Mouse (Mus musculus): ENCODE measurements at regions not wholly inside any gene's neighbourhood (a gene's known extent, or its start where the extent isn't known, plus 50 kb on each side); places are given as distances from the start of the nearest gene placed in this dataset.
"Not testable (repeated sequence)": the region's sequence is repeated elsewhere in the genome, so short reads cannot be mapped to it uniquely, and the experiment has no call there.

DNA sequence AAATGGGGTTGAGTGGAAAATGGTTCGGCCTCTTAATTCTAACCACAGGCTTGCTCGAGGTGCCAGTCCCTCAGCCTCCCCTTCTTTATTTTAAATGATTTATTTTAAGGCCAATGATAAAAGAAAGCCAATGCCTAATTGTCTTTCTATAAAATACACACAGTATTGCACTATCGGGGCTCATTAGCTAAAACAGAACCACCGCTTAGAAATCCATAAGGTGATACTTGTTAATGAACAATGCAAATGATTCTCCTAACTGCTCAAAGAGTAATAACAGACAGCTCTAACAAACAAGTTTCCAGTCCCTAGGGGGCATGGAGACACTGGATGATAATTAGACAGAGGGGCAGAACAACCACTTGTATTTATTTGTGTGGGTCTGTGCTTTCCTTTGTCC is 58.8 kb downstream of the Emx2 start:
- DNase-seq (ENCODE audit: low read depth, low spot score), result no peak

DNA sequence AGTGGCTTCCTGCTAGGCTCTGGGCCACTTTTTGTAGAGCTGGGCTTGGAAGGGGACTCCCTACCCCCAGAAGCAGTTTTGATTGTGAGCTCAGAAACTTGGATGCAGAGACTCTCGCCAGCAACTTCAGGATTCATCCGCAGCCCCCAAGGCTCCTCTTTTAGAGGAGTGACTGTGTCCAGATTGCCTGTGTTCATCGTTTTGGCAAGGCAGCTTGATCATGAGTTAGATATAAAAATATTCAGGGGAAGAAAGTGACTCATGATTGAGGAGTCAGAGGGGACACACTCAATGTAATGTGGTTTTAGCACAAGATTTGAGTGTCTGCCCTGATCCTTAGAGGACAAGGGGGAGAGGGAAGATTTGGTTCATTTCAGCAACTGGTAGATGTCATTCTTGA is 61.0 kb downstream of the Emx2 start:
- no peak for DNase-seq (ENCODE audit: low read depth, low spot score)

DNA sequence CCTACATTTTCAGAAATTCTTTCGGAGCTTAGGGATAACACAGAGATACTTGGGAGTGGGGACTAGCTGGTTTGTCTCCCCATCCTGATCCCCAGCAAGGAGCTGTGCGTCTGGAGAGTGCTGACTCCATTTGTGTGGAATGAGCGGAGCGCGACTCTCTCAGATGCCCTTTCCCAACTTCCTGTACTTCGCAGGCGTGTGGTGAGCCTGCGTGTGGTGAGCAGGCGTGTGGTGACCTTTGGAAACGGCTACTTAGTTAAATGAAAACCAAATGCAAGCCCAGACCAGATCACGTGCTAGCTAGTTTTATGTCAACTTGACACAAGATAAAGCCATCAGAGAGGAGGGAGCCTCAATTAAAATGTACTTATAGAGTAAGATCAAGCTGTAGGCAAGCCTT is 64.0 kb downstream of the Emx2 start:
- DNase-seq (ENCODE audit: low read depth, low spot score), result no peak

DNA sequence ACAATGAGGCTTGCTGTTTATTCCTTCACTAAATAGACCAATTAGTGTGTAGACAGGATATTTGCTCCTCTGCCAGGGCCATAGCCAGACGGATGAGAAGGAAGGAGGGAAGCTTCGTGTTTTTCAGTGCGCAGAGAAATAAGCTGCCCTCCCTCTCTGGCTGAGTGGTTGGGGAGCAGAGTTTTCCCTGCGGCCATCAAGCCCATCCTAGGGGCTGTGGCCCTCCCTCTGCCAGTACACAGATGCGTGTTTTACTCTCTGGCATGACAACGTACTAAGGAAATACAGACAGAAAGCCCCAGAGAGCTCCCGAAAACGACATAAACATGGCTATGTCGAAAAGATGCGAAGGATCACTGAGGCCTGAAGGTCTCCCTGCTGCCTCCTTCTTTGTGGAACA is 65.2 kb downstream of the Emx2 start:
- DNase-seq (ENCODE audit: low read depth, low spot score), result no peak

DNA sequence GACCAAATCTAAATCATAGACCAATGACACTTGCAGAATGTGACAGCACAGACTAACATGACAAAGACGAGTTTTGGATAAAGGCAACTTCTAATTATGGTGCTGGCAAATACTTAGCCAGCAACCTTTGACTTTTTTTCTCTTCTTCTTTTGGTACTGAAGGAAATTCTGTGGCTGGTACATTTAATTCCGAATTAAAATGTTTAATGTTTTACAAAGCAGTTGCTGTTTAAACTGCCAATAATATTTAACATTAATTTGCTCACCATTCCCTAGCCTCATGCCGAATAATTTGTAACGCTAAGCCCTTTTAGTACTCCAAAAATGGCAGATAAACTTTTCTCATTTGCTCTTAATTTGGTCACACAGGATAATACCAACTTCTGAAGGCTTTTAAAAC is 105.9 kb downstream of the Emx2 start:
- no peak for DNase-seq (ENCODE audit: low read depth, low spot score)

DNA sequence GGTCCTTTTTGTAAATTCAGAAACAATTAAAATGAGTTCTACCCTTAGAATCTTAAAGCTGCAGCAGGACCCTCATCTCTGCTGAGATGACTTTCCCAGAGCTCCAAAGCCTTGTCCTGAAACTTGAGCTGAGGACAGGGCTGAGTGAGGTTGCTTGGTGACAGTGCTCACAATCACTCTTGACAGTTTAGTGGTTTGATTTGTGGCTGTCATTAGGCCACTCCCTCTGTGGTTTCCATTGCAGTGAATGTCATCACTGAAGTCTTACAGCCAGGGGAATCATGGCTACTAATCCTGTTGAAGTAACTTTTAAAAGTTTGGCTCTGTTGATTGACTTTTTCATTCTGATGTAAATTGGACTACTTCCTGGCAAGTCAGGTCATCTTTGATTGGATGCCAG is 110.7 kb downstream of the Emx2 start:
- DNase-seq (ENCODE audit: low read depth, low spot score), result no peak

DNA sequence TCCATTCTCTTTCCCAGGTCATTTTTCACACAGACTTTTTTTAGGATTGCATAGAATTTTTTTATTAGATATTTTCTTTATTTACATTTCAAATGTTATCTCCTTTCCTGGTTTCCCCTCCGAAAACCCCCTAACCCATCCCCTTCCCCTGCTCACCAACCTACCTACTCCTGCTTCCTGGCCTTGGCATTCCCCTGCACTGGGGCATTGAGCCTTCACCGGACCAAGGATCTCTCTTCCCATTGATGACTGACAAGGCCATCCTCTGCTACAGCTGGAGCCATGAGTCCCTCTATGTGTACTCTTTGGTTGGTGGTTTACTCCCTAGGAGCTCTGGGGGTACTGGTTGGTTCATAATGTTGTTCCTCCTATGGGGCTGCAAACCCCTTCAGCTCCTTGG is 111.4 kb downstream of the Emx2 start:
- DNase-seq (ENCODE audit: low read depth, low spot score), result not testable (repeated sequence)

DNA sequence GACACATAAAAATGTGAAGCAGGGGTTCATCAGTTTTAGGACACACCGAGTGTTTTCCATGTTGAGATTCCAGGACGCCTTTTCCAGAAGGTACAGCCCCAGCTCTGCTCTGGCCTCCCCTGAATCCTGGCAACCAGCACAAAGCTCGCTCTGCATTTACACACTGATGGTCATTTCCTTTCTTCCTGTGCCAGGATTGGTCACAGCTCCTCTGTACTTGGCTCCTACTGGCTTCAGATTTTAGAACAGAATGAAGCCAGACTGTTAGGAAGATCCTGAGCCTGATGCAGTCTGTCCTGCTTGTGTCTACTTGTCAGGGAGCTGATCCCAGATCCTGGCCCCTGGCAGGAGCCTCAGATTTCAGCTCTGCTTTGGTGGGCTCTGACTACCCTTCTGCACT is 116.2 kb downstream of the Emx2 start:
- DNase-seq (ENCODE audit: low read depth, low spot score), result no peak

DNA sequence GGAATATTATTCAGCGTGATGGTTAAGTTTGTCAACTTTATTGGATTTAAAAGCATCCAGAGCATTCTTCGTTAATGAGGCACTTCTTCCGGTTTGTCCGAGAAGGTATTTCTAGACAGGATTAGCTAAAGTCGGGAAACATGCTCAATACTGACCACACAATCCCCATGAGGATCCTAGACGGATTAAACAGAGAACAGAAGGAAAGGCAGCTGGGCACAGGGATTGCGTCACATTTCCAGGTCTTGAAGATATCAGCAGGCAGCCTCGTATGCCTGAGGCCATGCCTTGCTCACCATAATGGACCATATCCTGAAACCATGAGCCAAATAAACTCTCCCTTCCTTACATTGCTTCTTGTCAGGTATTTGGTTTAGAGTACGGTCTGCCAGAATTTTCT is 119.7 kb downstream of the Emx2 start:
- DNase-seq (ENCODE audit: low read depth, low spot score), result no peak

DNA sequence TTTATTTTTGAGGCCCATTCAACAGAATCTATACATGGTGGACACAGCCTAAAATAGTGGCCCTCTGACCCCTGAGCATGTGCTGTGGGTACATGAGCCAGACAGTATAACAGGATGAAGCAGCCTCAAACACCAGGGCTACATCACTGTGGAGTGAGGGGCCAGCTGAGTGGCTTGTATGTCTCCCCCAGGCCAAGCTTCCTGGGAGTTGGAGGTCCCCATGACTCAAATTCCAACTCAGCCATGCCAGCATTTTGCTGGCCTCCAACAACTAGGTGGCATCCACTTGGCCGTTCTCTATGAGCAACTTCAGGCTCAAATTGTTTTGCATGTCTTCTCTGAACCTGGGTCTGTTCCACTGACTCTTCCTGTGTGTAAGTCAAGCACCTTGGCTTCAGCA is 121.5 kb downstream of the Emx2 start:
- no peak for DNase-seq (ENCODE audit: low read depth, low spot score)

DNA sequence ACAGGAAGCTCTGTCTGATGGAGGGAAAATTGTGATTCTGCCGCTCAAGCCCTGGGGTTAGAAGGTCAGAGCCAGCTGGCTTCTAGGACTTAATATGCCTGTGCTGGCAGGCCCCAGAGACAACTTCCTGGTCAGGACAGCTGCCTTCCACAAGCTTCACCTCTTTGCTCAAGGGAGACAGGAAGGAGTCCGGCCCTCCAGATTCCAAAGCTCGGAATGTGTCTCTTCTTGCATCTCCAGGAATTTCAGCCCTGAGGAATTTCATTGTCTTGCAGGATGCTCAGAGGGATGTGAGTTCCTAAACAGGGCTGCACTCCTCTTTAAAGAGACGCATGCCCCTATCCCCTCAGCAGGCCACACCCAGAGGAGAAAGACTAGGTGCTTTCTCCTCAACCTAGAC is 127.7 kb downstream of the Emx2 start:
- DNase-seq (ENCODE audit: low read depth, low spot score), result no peak

DNA sequence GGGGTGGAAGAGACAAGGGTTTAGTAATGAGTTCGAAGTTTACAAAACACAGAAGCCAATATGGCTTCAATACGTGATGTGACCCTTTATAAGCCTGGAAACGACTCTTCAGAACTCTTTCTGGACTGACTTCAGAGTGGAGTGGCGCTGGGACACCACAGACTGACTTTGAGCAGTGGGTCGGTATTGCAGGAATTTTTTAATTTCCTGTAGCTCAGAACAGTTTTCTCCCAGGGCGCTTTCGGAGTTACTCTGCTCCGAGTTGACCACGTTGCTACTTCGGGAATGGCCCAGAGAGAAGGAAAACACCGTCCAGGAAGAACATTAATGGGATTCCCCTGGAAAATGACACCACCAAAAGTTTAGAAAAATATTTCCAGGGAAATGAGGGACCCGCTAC is 129.1 kb downstream of the Emx2 start:
- no peak for DNase-seq (ENCODE audit: low read depth, low spot score)

DNA sequence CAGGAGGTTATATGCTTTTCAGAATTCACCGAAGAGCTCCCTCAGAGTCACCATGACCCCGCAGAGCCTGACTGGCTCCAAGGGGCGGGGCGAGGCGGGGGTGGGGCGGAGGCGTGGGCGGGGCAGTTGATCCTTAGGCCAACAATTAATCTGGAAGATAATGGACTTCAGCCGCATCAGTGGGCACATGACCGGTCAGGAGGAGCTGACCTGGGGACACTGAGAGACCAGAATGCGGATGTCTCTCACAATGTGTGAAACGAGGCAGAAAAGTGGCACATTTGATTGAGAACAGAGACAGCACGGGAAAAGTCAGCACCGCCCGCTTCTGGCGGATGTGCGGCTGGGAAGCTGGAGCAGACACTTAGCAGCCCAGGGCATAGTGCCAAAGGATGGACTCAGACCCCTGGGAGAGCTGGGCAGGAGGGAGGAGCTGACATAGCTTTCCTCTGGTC is 129.9 kb downstream of the Emx2 start:
- DNase-seq (ENCODE audit: low read depth, low spot score), result no peak

DNA sequence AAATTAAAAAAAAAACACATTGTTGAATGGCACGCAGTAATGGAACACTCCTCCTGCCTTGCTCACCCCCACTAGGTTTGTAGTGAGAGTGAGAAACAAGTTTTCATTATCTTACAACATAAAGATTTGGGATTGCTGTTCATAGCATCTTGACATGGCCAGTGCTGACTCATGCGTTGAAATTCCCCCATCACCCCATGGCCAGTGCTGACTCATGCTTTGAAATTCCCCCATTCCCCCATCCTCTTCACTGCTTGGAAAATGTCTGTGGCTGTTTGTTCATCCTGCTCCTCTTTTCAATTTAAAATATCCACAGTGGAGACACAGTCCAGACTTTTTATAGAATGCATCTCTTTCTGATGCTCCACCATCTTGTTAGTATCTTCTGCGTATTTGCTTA is 131.8 kb downstream of the Emx2 start:
- DNase-seq (ENCODE audit: low read depth, low spot score), result no peak

DNA sequence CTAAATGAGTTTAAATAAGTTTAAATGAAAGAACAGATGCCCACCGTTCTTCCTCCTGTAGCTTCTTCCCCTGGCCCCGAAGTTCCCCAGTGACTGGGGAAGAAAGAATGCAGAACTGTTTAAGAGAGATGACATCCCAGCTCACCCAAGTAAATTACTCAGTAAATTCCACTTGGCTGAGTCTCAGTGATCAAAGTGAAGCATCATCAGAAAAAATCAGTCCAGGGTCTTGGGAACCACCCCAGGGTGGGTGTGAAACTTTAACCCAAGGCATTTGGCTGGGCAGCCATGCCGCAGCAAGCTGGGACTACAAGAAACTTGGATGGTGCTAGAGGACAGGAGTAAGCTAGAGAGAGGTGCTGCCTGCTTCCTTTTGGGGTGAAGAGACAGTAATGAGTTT is 133.9 kb downstream of the Emx2 start:
- no peak for DNase-seq (ENCODE audit: low read depth, low spot score)

DNA sequence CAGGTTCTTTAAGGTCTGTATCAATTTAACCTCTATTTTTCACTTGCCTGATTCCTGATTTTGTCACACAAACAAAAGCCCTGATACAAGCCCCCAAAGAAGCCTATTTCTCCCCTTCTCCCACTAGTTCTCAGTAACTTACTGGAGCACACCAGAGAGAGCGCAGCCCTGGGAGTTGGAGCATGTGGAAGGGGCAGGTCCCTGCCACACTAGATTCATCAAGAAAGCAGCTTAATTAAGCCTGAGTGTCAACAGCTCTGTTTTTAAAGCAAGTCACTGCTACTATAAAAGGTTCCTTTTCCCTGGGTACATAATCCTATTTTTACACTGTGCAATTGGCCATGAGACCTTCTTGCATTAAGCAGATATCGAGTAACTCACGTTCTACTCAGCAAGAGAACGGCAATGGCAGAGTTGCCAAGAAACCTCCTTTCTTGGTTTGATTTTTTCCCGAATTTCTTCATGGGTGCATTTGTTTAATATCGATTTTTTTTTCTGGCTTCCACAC is 166.2 kb downstream of the Emx2 start:
- no peak for DNase-seq (ENCODE audit: low read depth, low spot score)

DNA sequence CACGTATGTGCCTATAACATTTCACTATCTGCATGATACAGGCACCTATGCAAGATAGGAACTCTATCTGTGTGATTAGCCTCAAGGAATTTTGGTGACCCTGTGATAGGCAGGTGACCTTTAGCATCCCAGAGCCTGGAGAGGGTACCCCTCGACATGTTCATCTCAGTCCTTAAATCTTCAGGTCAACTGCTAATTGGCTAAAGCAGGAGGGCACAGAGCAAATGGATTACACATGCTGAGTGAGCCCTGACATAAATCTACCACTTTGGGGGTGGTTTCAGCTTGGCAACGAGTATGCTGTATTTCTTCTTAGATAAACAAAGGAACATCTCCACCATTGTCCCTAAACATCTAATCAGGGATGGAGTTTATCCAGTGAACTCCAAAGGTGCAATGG is 169.5 kb downstream of the Emx2 start:
- DNase-seq (ENCODE audit: low read depth, low spot score), result no peak

DNA sequence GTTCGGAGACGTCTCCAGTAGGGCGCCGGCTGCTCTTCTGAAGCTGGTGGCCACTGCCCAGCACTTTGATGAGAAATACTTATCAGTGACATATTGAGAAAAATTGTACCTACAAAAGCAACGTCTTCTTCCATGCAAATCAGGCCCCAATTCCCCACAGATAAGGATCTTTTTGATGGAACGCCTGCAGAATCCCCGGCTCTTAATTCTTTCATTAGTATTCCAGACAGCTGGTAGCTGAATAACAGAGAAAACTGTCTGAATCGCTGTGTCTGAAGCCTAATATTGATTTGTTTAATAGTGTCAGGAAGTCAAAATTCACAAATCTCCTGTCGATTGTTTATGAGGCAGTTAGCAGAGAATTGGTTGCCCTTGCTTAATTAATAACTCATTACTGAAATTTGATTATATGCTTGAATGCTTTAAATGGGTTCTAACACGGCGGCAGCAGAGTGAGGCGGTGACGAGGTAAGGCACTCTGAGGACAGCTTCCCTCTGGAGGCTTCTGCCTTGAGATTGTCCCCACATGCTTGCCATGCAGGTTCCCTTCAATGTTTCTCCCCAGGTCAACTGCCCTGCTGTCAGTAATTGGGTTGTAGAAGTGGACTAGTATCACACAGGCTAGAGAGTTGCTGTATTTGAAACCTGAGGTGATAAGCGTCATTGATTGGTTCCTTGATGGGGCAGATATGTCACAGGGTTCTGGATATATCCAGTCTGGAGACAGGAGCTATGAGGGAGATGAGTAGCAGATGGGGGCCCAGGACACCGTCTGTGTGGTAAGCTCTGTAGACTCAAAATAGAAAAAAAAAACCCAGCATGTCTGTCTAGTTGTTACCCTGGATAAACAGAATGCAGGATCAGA is 170.4 kb downstream of the Emx2 start:
- DNase-seq (ENCODE audit: low read depth, low spot score), result no peak

DNA sequence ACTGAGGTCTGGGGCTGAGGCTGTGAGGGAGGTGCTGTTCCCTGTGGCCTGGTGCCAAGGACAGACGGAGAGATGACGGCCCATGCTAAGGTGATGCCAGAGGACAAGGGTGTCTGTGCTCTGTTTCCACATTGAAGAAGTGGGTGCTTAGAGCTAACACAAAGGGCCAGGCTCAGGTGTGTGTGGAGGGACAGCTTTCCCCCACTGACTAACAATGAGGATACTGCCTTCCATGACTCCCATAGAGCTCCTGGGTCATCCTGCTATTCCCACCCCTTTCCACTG is 170.9 kb downstream of the Emx2 start:
- no peak for DNase-seq (ENCODE audit: low read depth, low spot score)

DNA sequence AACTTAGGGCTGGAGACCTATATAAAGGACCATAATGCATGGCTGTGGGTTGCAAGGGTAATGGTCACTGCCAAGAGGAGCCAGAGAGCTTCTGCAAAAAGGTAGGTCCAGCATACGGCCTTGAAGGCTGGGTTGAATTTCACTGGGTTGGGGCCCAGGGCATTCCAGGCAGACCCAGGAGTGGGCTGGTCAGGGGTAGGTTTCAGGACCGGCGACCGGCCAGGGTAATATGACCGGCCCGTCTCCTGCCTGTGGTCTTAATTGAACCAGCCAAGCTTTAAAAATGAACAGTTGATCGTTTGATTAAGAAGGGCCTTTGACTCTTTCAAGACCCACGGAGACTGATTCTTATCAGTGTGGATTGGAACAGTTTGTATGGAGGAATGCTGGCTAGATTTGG is 171.9 kb downstream of the Emx2 start:
- no peak for DNase-seq (ENCODE audit: low read depth, low spot score)

DNA sequence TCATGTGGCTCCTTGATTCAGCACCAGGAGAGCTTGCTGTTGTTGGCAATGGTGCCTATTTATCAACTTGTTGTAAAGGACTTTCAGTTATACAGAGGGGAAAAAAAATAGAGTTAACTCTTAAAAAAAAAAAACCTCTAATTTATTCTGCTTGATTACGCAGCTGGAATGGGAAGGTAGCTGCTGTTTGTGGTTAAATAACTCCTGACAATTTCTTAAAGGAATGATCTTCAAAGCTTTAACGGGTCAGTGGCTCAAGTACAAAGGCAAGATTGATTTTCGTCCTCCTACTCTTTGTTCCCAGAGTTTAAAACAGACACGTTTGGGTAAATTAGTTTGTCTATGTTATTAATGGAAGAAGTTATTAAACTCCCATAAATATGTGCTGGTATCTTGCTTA is 172.5 kb downstream of the Emx2 start:
- no peak for DNase-seq (ENCODE audit: low read depth, low spot score)

DNA sequence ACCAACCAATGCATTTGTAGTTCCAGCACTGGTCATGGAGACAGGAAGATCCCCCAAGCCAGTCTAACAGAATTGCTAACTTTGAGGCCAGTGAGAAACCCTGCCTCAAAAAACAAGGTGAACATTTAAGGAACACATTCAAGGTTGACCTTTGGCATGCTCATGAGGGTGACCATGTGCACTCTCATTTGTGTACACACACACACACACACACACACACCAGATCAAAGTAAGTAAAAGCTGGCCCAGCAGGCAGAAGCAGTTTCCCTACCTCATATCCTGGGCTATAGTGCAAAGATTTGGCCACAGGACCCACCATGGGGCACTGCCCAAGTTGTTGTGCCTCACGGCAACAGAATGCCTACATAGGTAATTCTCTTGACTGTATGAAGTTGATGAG is 173.4 kb downstream of the Emx2 start:
- no peak for DNase-seq (ENCODE audit: low read depth, low spot score)

DNA sequence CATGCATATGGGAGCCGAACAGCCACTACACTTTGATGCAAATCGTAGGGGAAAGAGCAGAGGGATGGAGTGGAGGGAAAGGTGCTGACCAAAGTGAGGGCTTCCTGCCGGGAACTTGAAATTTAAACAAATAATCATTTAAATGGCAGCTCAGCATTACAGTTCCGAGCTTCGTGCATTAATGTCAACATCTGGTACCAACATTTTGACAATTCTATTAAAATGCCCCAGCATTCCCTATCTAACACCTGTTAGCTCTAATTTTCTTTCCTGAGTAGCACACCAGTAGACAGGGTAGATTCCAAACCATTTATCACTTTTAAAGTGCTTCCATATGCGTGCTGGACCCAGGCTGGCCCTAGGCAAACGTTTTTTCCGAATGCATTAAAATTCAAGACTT is 178.1 kb downstream of the Emx2 start:
- DNase-seq (ENCODE audit: low read depth, low spot score), result no peak

DNA sequence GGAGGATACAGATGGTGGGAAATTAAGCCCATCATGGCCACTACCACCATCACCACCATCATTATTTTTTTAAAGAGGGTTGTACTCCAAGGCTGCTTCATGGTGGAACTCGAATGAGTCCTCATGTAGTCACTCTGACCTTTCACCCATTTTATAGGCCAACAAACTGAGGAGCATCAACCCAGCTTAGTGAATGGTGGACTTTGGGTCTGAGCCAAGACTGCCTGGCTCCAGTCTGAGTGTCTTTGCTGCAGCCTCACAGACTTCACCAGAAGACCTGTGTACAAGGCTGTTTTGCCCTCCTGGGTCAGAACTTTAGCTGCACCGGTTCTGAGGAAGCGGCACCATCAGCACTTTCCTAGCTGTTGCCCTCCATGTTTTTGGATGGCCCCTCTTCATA is 184.4 kb downstream of the Emx2 start:
- no peak for DNase-seq (ENCODE audit: low read depth, low spot score)
